Mouse (Mus musculus) liver, adult (tissue): Measurements from ENCODE around the gene Olfr959.

ENCODE experiments used
- GATA4 ChIP-seq: IDR thresholded peaks from 2 replicates; pipeline ENCODE4 v1.6.1; 2014; ENCODE audit warnings: mild to moderate bottlenecking, low read length; ENCODE audit not compliant: insufficient replicate concordance

Gene Olfr959

GRCm38 (mm10) chr9:39575469-39575868 lies at the start of gene Olfr959:
Gene Olfr959, minus strand, starts transcription at chr9:39575569.
- no peak for TF ChIP-seq GATA4

- TF ChIP-seq GATA4: no peak
These were observed 49.3 kb upstream of the Olfr959 start for GRCm38 (mm10) chr9:39624711-39625110.

- TF ChIP-seq GATA4: no peak
These were observed 48.4 kb upstream of the Olfr959 start for GRCm38 (mm10) chr9:39623783-39624182.

DNA sequence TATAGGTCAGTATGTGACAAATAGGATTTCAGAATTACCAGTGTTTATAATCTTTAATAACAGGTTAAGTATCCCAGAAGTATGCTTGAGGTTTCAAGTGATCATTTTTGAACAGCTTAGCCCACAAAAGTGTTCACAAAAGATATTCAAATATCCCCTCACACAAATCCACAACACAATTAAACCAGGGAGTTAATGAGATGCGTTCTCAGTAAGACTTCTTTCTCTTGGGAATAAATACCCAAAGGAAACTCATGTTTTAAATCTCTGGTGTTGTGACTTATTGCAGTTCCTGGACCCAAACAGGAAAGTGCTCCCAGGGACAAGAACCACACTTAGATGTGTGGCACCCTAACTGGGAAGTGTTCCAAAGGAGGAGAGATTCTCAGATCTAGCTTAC lies 45.7 kb upstream of the Olfr959 start, which contains the start of gene Olfr960:
Gene Olfr960 (plus strand): TSS at position 301 of the 400 bp plus-strand sequence.
- no peak for TF ChIP-seq GATA4

DNA sequence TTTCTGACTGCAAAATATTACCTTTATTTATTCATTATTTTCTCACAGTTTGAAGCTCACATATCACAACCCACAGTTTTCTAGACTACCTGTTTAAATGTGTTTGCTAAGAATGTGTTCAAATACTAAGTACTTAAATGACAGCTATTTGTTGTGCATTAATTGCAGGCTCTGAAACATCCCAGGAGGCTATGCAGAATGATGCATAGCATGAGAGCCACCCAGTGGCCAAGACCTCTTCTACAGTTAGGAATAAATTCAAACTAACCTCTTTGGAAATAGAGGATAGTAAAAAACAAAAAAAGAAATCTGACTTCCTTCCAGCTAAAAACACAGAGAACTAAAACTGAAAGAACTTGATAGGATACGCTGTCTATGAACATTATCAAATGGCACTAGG lies 36.6 kb upstream of the Olfr959 start:
- no peak for TF ChIP-seq GATA4

GRCm38 (mm10) chr9:39610355-39610754 lies 35.0 kb upstream of the Olfr959 start, which contains the start of gene Olfr148:
Gene Olfr148, plus strand, starts transcription at chr9:39610655.
- no peak for TF ChIP-seq GATA4

- no peak for TF ChIP-seq GATA4
These were observed 33.1 kb upstream of the Olfr959 start for GRCm38 (mm10) chr9:39608497-39608896.

DNA sequence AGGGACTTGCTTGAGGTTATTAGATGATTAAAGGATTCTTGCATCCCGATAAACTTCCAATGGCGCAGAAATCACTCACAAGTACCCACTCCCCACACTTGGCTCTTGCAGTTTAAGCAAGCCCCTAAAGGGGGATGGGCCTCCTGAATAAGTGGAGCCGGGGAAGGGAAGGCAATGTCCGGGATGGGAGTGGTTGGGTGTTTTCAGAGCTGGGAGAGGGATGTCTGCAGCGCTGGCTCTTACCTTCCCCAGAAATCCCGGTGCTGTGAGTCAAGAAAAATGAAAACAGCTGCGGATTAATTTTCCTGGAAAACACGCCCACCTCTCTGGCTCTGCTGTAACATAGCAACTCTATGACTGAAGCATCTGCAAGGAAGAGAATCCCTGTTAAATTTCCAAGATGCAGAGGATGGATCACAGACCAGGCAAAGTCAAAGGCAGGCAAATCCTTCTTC lies 28.7 kb upstream of the Olfr959 start, which contains the start of gene AW551984:
Gene AW551984 (minus strand): TSS at position 405 of the 455 bp plus-strand sequence.
- no peak for TF ChIP-seq GATA4

DNA sequence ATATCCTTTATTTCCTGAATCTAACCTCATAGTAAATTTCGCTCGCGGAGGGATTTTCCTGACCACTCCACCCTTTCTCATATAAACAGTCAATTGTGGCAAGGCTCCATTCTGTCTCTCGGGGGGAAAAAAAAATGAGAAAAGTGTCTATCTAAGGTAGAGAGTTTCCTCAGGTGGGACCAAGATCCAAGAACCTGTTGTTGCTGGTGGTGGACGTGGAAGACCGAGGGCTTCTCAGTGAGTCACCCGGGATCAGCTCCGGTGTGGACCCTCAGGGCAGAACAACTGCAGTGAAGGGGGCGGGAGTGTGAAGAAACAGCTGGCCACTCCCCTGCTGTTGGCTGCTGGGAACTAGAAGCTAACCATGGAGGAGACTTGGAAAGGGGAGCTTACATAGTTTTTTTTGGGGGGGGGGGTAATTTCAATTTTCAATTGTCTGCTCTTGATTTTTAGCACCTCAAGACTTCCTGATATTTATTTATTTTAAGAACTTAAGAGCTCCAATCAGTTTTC lies 28.0 kb upstream of the Olfr959 start:
- no peak for TF ChIP-seq GATA4

DNA sequence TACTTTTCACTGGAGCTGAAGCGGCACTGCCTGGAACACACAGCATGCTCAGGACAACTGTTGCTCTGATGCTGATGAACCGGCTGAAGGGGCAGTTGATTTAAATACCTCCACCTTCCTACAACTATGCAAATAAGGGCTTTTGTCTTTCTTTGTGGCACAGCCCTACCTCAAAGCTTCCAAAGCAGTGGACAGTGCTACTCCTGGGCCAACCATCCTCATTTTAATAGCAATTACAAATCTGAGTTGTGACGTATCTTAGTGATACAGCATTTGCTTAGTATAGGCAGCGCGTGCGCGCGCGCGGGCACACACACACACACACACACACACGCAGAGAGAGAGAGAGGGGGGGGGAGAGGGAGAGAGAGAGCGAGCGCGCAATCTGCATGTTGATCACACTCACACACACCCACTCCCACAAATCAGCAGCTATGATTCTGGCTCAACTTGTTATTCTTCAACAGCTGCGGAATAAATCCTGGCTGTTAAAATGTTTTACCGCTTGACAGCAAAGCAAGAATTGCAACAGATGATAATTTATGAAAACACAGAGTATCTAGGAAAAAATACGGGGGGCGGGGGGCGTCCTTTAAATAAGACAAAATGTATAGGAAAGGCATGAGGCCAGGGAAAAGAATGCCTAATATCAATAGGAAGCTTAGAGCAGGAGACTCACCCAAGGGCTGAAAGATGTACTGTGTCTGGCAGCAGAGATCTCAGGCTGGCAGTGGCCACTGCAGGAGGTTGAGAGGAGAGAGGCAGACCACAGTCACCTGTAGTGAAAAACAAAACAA lies 27.4 kb upstream of the Olfr959 start:
- TF ChIP-seq GATA4: no peak

- no peak for TF ChIP-seq GATA4
These were observed 1.7 kb upstream of the Olfr959 start for GRCm38 (mm10) chr9:39577050-39577449.

DNA sequence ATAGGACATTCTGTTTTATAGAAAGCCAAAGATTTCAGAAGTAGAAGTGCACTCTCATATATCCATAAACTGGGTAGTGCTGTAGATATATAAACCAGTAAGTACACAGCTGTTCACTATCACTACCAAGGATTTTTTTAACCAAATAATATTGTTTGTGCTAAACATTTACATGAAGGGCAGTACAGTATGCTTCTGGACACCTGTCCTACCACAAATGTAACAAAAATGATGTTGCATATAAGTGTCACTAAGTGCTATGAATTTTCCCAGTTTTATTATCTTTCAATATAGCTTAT lies 17.1 kb downstream of the Olfr959 start:
- TF ChIP-seq GATA4: no peak

GRCm38 (mm10) chr9:39557529-39558348 lies 17.6 kb downstream of the Olfr959 start:
- TF ChIP-seq GATA4: no peak

- no peak for TF ChIP-seq GATA4
These were observed 21.4 kb downstream of the Olfr959 start, which contains the start of gene Olfr958 for GRCm38 (mm10) chr9:39553946-39554345. Gene Olfr958, minus strand, starts transcription at chr9:39554054.

GRCm38 (mm10) chr9:39550806-39551205 lies 24.6 kb downstream of the Olfr959 start:
- TF ChIP-seq GATA4: no peak
